Mouse (Mus musculus) spleen, postnatal 10 days (tissue): Measurements from ENCODE around the gene Poc1b.
"Not testable (repeated sequence)": the region's sequence is repeated elsewhere in the genome, so short reads cannot be mapped to it uniquely, and the experiment has no call there.

ENCODE experiments used
- DNase-seq, 2 experiments: peaks; one replicate each; pipeline ENCODE4 v3.0.0; 2021 to 2022; ENCODE audit warnings: low spot score in 2 of 2

The Poc1b gene

DNA sequence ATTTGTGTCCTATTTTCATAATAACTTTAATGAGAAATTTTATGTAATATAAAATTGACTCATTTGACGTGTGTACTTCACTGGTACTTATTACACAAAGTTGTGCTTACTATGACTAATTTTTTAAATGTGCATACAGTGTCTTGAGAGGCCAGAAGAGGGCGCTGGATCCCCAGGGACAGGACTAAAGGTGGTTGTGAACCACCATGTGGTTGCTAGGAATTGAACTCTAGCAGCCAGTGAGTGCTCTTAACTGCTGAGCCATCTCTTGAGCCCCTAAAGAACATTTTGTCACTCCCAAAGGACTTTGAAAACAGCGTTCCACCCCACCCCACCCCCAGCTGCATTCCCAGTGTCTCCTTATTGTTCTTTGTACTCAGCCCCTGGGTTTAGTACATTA lies 84.0 kb downstream of the Poc1b start:
- peak in 1 of 2 experiments; percentile 73 for DNase-seq

DNA sequence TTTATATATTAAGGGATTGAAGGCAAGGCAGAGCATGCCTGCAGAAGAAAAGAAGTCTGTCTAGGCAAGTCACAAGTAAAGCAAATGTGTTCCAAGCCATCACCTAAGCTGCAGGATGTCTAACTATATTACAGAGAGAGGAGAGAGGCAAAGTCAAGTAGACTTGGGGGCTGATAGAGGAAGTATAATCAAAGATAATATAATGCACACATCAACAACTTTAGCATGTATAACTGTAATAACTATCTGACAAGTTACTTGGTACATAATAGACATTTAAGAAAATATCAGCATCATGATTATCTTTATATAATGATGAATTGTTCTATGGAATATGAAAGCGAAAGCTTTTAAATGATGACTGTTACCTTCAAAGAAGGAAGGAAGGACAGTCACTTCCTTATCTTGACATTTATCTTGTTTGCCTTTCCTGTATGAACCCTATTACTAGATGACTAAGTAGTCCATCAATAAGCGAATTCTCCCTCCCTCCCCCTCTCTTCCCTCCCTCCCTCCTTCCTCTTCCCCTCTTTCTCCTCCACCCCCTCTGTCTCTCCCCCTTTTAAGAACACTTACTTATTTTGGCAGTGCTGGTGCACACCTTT lies 87.7 kb downstream of the Poc1b start:
- DNase-seq, result no peak

DNA sequence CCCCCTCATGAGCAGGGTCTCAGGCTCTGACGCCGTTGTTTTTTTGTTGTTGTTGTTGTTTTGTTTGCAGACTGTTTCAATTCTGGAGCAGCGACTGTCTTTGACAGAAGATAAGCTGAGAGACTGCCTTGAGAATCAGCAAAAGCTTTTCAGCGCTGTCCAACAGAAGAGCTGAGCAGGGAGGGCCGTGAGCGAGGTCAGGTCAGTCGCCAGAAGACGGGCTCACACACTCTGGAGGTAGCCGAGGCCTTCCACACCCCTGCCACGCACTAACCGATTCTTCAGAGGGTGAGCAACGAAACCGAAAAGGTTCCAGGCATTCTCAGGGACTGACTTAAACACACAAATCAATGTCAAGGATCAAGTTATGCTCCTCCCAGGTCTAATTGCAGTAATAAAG lies 89.7 kb downstream of the Poc1b start:
- no peak for DNase-seq

DNA sequence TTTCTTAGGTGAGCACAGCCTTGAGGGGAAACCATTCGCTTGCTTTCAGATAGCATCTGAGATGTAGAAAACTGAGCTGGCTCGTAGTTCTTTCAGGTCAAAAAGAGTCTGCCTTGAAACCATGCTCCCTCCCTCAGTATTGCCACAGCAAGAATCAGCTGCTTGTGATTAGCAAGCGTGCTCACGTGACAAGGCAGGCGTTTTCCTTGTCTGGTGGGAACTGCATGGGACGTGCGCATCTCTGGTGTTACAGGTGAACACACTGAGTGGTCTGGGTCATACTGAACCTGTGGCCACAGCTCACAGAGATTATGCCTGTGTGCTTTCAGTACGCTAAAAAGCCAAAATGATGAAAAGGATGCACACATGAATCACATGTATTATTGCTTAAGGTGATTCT lies 90.3 kb downstream of the Poc1b start:
- DNase-seq, result no peak

DNA sequence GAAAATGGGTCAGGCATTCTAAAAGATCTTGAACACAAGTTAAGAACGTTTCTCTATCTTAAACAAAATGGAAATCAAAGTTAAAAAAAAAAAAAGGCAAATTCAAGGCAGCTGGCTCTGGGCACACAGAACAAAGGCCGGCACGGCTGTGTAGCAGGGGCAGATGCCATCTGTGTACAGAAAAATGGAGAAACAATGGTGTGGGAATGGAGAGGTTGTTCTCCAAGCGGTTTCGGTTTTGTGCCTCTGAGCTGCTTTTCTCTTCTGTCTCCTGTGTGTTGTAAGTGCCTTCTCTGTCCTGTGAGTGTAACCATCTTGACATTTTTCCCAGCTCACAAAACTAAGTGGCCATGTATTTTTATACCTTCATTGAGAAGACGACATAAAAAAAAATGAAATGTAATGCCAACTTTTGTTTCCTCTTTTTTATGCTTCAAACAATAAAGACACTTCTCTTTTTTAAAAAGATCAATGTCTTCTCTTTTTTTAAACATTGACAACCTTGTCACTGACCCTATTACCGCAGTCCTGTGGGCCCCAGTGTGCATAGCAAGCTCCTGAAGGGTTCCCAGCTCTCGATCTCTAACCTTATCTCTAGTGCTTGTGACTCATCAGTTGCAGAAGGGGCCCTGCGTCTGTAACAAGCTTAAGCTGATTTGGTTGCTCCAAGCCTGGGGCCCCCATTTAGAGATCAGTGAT lies 90.9 kb downstream of the Poc1b start:
- no peak for DNase-seq

DNA sequence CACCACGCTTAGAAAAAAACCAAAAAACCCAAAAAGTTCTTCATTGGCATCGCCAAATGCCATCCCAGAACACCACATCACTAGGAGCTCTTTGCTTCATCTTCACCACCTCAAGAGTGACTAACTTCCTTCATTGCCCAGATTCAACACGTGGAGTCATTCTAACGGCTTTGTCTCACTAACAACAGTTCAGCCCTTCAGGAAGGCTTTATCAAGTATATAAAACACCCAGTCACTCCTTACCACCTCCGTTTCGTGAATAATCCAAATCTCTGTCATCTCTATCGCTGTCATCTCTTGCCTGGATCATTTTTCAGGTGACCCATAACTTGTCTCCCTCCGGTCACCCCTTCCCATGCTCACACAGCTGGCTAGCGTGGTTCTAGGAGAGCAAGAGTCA lies 92.1 kb downstream of the Poc1b start:
- DNase-seq, result no peak

DNA sequence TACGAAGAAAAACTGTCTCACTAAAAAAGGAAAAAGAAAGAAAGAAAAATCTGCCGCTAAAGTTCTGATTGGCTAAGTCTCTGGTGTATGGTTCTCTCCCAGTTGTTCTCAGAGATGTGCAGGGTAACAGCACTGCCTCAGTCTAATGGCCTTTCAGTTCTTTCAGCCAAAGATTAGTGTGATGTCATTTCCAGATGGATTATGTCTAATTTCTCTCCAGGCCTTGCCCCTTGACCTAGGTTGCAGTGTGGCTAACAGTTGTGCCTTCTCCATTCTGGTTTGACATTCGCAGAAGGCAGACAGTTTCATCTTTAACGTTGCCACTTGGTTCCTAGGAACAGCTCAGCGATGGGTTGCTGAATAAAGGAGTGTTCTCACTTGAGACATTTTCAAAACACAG lies 94.1 kb downstream of the Poc1b start:
- no peak for DNase-seq

DNA sequence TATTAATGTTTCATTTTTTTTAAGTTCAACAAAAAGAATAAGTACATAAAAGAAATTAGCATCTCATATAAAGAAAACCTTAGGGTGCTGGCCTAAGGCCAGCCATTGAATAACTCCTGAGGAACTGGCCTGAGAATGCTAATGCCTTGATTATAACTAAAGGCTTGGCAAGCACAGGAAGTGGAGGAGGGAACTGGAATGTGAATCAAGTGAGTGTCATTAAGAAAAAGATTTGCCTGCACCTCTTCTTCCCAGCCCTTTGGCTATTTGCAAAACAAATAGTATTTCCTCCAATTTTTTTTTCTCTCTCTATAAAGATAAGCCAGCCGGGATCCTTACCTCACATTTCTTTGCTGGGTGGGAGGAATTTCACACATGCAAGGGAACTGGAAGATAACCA lies 95.0 kb downstream of the Poc1b start:
- no peak for DNase-seq

DNA sequence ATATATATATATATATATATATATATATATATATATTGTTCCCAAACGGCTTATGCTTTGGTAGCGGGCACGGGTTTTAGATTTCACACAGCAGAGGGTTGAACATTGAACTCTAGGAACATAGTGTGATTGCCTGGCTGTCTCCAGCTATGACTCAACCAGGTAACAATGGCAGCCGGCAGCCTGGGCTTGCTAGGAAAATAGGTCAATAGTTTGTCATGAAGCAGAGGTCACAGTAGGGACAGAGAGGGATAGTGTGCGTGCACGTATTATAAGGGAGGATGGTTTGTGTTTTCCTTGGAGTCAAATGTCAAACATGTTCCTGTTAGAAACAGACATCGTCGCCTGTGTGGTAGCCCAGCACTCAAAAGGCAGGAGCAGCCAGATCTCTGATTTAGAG lies 95.5 kb downstream of the Poc1b start:
- DNase-seq, result no peak

DNA sequence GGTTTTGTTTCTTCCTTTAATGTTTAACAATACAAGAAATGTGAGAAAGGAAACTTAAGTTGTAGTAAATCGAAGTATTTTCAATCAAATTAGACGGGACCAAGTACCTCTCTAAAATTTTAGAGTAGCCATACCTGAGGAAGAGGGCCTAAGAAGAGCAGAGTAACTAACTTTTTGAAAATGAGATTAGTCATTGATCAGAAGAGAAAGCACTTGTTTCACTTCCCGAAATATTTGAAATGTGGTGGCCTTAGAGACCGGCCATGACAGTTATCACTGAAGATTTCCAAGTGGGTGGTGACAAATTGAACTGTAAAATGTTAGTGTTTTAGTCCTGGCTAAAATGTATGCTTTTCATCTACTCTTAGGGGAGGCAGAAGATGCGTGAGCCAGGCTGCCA lies 96.3 kb downstream of the Poc1b start:
- DNase-seq, result no peak

DNA sequence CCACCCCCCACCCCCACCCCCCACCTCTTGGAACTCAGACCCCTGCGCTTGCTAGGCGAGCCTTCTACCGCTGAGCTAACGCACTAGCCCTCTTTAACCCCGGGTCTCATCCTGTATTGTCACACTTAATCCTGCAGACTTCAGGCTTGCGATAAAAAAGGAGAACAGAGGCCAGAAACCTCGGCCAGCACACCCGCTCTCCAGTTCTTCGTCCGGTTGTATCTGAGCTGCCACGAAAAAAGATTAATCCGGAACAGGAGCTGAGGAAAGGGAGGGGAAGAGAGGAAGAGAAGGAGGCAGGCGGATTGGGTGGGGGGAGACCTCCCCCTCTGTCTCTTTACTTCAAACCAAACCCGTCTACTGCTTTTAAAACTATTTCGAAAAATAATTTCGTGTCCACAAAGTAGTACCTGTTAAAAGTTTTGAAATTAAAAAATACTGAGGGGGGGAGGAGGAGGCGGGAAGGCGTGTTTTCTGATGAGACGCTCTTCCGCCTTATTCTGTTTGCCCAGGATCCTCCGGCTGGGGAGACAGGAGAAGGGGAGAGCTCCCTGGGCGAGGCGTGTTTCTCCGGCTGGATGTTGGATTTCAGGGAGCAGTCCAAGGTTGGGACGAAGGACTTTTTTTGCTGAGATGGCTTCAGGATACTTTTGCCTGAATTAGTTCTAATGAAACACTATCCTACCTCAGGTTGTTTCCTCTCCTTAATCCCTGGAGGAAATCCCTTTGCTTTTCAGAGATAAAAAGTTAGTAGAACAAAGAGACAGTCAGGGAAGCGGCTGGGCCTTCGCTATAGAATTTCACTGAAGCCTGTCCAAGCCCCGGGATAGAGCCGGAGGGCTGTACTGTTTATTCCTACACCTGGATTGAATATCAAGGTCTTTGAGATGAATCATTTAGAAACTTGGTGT lies 97.0 kb downstream of the Poc1b start:
- DNase-seq, result no peak

DNA sequence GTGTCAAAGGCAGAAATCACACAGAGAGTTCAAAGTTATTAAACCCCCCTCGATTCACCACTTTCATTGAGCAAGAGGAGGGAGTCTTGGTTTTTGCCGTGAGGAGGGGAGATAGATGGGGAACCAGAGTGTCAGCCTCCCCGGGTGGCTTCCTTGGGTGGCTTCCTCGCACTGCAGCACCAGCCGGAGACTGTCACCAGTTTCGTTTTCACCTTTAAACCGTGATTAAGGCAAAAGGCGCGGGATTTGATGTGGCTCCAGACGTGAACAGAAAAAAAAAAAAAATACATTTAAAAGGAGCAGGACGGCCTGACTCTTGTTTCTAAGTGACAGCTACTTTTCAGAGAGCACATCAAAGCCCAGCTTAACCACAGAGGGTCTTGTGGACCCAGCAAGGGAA lies 97.7 kb downstream of the Poc1b start:
- DNase-seq, result peak; percentile 13 to 61

DNA sequence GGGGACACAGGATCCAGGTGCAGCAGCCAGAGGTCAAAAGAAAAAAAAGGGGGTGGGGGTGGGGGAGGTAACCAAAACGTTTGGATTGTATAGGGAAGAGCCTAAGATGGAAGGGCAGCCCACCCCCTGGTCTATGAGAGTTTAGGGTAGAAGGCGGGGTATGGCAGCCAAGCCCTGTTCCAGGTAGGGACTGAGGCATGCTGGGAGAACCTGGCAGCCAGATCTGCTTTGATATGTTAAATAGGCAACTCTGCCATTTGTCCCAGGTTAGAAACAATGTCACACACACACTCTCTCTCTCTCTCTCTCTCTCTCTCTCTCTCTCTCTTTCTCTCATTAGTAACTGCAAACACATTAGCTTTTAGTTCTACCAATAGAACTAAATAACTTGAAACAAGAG lies 100.3 kb downstream of the Poc1b start:
- no peak for DNase-seq

DNA sequence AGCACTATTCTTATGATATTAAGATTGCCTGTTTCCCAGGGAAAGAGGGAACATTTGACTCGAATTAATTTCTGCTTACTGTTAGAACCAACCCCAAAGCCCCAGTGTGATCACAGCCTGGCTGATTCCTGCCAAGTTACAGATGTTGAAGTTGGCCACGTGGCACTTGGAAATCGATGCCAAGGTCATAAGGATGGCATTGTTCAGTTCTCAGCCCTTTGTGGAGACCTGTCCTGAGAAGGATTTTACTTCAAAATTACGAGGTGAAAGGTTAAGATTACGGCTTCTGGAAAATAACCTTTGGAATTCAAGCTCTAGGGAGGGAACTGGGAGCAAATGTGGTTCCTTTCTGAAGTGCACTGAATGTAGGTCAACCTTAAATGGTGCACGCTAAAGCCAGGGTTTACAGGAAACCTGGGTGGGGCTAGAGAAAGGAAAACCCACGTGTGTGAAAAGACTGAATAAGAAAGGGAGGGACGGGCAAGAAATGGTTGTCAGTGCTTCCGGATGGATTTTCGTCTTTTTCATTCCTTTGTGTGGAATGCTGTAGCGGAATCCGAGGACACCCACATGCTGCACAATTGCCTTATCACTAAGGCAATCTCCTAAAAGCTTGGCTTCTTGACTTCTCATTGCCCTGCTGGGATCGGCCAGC lies 102.4 kb downstream of the Poc1b start:
- DNase-seq, result no peak

DNA sequence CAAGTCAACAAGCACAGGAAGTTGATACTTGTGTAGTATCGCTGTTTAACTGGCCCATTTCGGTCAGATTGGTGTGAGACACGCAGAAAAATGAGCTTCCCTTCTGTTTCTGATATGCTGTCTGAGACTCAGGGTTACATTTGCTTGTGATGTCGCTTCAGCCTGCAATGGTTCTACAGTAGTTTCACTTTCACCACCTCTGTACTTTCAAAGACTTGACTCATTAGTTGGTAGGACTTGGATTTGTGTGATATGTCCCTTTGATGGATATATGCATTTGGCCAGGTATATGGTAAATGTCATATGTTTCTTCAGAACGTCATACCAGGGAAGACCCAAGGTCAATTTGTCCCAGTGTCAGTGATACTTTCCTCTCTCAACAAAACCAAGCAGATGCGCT lies 104.2 kb downstream of the Poc1b start:
- no peak for DNase-seq

DNA sequence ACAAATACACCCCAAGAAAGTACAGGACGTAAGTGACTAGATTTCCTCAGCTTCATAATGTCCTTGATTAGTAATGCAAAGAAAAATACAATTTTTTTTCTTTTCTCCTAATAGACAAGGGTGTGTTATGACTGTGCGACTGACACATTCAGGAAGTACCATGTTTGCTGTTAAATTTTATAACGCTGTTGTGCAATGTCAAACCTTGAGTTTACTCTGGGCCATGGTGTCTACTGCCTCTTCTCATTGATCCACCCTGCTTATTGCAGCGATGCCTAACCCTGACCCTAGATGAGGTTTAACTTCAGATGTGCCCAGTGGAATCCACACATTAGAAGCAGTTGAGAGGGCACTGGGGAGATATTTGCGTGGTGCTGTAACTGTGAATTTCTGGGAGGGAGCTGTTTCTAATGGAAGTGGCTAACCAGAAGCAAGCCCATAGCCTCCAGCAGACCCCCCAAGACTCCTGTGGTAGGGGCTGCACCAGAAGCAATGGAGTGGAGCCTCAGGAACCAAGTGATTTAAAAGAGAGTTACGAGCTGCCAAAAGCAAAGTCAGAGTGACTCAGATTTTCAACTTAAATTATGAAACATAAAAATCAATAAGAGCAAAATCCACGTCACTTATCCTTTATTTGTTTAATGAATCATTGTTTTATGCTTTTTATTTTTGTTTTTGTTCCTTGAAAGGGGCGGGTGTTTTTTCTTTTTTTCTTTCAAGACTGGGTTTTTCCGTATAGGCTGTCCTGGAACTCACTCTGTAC lies 104.8 kb downstream of the Poc1b start:
- no peak for DNase-seq

DNA sequence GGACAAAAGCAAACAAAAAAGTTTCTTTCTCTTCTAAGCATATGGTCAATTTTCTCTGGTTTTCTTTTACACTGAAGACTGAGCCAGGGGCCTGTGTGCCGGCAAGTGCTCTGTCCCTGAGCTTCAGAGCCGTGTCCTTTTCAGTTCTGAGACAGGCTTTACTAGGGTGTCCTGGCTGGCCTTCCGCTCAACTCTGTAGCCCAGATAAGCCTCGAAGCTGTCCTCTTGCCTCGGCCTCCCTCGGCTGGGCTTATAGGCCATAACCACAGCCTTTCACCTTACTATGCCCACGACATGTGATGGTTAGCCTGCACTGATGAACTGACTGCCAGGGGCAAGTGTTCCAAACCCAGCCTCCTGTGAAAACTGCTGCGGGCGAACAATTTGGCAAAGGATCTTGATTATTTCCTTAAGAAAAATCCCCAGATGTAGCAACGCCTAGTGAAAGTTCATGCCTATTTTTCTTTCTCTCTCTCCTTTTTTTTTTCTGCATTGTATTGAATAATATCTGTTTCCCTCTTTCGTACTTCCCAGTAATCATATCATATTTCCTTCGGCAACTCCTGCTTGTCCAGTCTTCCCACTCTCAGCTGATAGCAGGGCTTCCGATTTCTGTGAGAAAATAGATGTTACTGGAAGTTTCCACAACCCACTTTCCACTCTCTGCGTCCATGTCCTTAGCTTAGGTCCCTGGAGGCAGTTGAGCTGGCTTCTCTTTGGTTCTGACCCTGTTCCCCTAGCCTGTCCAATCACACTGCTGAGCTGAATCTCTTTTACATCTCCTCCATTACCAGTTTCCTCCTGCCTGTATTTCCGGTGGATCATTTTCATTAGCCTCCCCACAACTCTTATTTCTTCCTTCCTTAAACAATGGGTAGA lies 107.8 kb downstream of the Poc1b start:
- no peak for DNase-seq

DNA sequence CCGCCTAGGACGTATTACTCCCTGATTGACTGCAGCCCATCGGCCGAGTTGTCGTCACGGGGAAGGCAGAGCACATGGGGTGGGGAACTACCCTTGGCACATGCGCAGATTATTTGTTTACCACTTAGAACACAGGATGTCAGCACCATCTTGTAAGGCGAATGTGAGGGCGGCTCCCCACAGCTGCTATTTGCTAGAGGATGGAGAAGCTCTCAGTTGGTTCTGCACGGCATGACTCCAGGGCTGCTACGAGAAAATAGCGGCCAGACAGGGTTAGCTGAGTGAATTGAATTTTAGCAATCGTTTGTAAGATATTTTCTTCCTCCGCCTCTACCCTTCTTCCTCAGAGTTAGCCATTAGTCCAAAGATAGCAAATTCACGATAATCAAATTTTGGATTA lies 109.7 kb downstream of the Poc1b start:
- not testable (repeated sequence) for DNase-seq

DNA sequence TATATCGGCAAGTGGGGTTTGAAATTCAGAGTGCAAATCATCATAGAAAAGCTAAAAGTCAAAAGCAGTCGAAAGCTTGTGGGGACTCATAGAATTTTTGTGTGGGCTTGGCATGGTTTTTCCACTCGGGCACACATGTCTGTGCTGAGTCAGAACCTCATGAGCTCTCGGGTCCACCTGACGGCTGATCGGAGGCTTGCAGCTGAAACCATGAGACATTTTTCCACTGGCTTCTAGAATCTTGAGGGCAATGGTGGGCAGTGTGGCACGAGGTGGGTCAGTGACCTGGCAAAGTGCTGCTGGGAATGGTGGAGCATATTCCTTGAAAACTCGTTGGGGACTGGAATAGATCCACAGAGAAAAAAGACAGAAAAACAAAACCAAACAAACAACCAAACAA lies 114.7 kb downstream of the Poc1b start:
- DNase-seq, result no peak

DNA sequence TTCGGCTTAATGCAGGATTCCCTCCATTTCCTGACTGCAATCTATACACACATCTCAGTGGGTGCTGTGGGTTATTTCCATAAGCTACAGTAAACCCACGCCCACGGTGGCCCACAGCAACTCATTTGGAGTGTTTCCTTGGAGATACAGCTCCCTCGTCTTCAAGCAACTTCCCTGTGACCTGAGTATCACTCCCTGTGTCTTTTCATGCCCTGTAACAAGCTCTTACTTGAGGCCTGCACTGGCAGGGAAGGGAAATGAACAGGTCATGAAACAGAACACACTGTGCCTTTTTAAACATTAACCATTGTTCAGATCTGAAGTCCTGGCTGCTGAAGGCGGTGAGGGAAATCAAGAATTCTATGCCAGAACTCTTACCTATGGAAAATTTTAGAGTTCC lies 115.9 kb downstream of the Poc1b start:
- DNase-seq, result no peak

DNA sequence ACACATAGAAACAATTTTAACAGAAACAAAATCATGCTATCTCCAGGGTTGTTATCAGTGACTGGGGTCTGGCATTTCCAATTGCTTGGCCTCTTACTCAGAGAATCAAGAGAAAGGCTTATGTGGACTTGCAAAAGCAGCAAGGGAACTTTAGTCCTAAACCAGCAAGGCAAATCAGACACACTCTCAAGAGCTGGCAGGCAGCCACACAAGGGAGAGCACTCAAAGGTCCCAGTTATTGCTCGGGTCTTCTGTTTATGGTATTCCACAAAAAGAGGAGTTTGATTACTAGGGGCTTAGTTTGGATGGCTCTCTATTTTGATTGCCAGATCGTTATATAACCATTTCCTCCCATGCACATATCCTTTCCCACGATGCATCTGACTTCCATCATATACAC lies 117.4 kb downstream of the Poc1b start:
- DNase-seq, result no peak
